Mouse (Mus musculus): ENCODE measurements around the gene Shc4. TPM values are rescaled to one million over a fixed set of nuclear protein-coding genes. Genes with fewer than 3 reads are reported as not detected.

Shc4 gene
- total and polyA plus RNA-seq, 2 experiments from 2014 or later: 0.44 to 4.4 TPM

- ATAC-seq (ENCODE audit: insufficient read depth, low read depth): no peak
- H3K36me3 ChIP-seq (replicated peaks; ENCODE audit: control insufficient read depth, insufficient read depth, low read length): peaks cover 56% of the 10 kb centered on the region
- TF ChIP-seq EP300 (IDR thresholded peaks at IDR 0.05; ENCODE audit: low read depth): no peak
- TF ChIP-seq CTCF (IDR thresholded peaks at IDR 0.05; ENCODE audit: low read depth): peak; percentile 21
- DNase-seq (ENCODE audit: low spot score): no peak
- H3K9ac ChIP-seq (replicated peaks; ENCODE audit: low read depth, low read length): no peak overlapping the region
- H3K4me1 ChIP-seq (ENCODE audit: control insufficient read depth, insufficient read depth): no peaks in the 10 kb centered on the region
- H3K9me3 ChIP-seq (replicated peaks; ENCODE audit: control insufficient read depth, low read length): no peaks in the 10 kb centered on the region
- H3K4me3 ChIP-seq (ENCODE audit: low read depth, low read length): no peak overlapping the region
- no peaks in the 10 kb centered on the region for H3K27me3 ChIP-seq (ENCODE audit: control insufficient read depth, insufficient read depth, low read length)
- no peak overlapping the region for H3K27ac ChIP-seq (ENCODE audit: low read depth)
- H3K4me2 ChIP-seq (ENCODE audit: low read depth, low read length): no peak overlapping the region
- WGBS: 76% methylated on average over 6 of the region's 6 CpGs
Measured at GRCm38 (mm10) chr2:125594072-125594471, 129.9 kb downstream of the Shc4 start.

GRCm38 (mm10) chr2:125591895-125592294 is 132.1 kb downstream of the Shc4 start:
- Histone ChIP-seq H3K4me3 (ENCODE audit: low read depth, low read length) (no peak overlapping the region), H3K4me1 (ENCODE audit: control insufficient read depth, insufficient read depth) (no peaks in the 10 kb centered on the region), H3K4me2 (ENCODE audit: low read depth, low read length) (no peak overlapping the region), H3K27ac (ENCODE audit: low read depth) (no peak overlapping the region), H3K36me3 (replicated peaks; ENCODE audit: control insufficient read depth, insufficient read depth, low read length) (peaks cover 65% of the 10 kb centered on the region), H3K9me3 (replicated peaks; ENCODE audit: control insufficient read depth, low read length) (no peaks in the 10 kb centered on the region), H3K27me3 (ENCODE audit: control insufficient read depth, insufficient read depth, low read length) (no peaks in the 10 kb centered on the region), H3K9ac (replicated peaks; ENCODE audit: low read depth, low read length) (no peak overlapping the region)
- 95% methylated on average over 4 of the region's 4 CpGs for WGBS
- no peak for DNase-seq (ENCODE audit: low spot score)
- TF ChIP-seq EP300 (IDR thresholded peaks at IDR 0.05; ENCODE audit: low read depth) (no peak), CTCF (IDR thresholded peaks at IDR 0.05; ENCODE audit: low read depth) (no peak)
- no peak for ATAC-seq (ENCODE audit: insufficient read depth, low read depth)

- no peak overlapping the region for H3K9ac ChIP-seq (replicated peaks; ENCODE audit: low read depth, low read length)
- H3K4me2 ChIP-seq (ENCODE audit: low read depth, low read length): no peak overlapping the region
- H3K36me3 ChIP-seq (replicated peaks; ENCODE audit: control insufficient read depth, insufficient read depth, low read length): peaks cover 70% of the 10 kb centered on the region
- no peak for DNase-seq (ENCODE audit: low spot score)
- no peak overlapping the region for H3K27ac ChIP-seq (ENCODE audit: low read depth)
- no peak for ATAC-seq (ENCODE audit: insufficient read depth, low read depth)
- WGBS: 90% methylated on average over 12 of the region's 12 CpGs
- H3K27me3 ChIP-seq (ENCODE audit: control insufficient read depth, insufficient read depth, low read length): no peaks in the 10 kb centered on the region
- H3K4me3 ChIP-seq (ENCODE audit: low read depth, low read length): no peak overlapping the region
- TF ChIP-seq EP300 (IDR thresholded peaks at IDR 0.05; ENCODE audit: low read depth) (no peak), CTCF (IDR thresholded peaks at IDR 0.05; ENCODE audit: low read depth) (no peak)
- no peaks in the 10 kb centered on the region for H3K4me1 ChIP-seq (ENCODE audit: control insufficient read depth, insufficient read depth)
- H3K9me3 ChIP-seq (replicated peaks; ENCODE audit: control insufficient read depth, low read length): no peaks in the 10 kb centered on the region
Measured at GRCm38 (mm10) chr2:125589287-125589686, 134.7 kb downstream of the Shc4 start.

GRCm38 (mm10) chr2:125581081-125581480 is 142.9 kb downstream of the Shc4 start:
- H3K4me1 ChIP-seq (ENCODE audit: control insufficient read depth, insufficient read depth): no peaks in the 10 kb centered on the region
- no peak for ATAC-seq (ENCODE audit: insufficient read depth, low read depth)

GRCm38 (mm10) chr2:125577670-125578069 is 146.3 kb downstream of the Shc4 start:
- Histone ChIP-seq H3K36me3 (replicated peaks; ENCODE audit: control insufficient read depth, insufficient read depth, low read length) (peaks cover 69% of the 10 kb centered on the region), H3K4me1 (ENCODE audit: control insufficient read depth, insufficient read depth) (no peaks in the 10 kb centered on the region), H3K27me3 (ENCODE audit: control insufficient read depth, insufficient read depth, low read length) (no peaks in the 10 kb centered on the region), H3K9me3 (replicated peaks; ENCODE audit: control insufficient read depth, low read length) (no peaks in the 10 kb centered on the region), H3K4me2 (ENCODE audit: low read depth, low read length) (no peak overlapping the region), H3K27ac (ENCODE audit: low read depth) (no peak overlapping the region), H3K4me3 (ENCODE audit: low read depth, low read length) (no peak overlapping the region), H3K9ac (replicated peaks; ENCODE audit: low read depth, low read length) (no peak overlapping the region)
- no peak for DNase-seq (ENCODE audit: low spot score)
- no peak for TF ChIP-seq CTCF (IDR thresholded peaks at IDR 0.05; ENCODE audit: low read depth)
- no peak for TF ChIP-seq EP300 (IDR thresholded peaks at IDR 0.05; ENCODE audit: low read depth)
- 61% methylated on average over 4 of the region's 4 CpGs for WGBS
- ATAC-seq (ENCODE audit: insufficient read depth, low read depth): no peak

More at GRCm38 (mm10) chr2:125581081-125581480, 142.9 kb downstream of the Shc4 start:
- Histone ChIP-seq H3K9me3 (replicated peaks; ENCODE audit: control insufficient read depth, low read length) (no peaks in the 10 kb centered on the region), H3K27ac (ENCODE audit: low read depth) (no peak overlapping the region), H3K9ac (replicated peaks; ENCODE audit: low read depth, low read length) (no peak overlapping the region), H3K27me3 (ENCODE audit: control insufficient read depth, insufficient read depth, low read length) (no peaks in the 10 kb centered on the region), H3K36me3 (replicated peaks; ENCODE audit: control insufficient read depth, insufficient read depth, low read length) (peaks cover 75% of the 10 kb centered on the region), H3K4me2 (ENCODE audit: low read depth, low read length) (no peak overlapping the region), H3K4me3 (ENCODE audit: low read depth, low read length) (no peak overlapping the region)
- WGBS: 53% methylated on average over 5 of the region's 5 CpGs
- no peak for DNase-seq (ENCODE audit: low spot score)
- TF ChIP-seq CTCF (IDR thresholded peaks at IDR 0.05; ENCODE audit: low read depth): no peak
- no peak for TF ChIP-seq EP300 (IDR thresholded peaks at IDR 0.05; ENCODE audit: low read depth)

Other genes with a start within 250 kb of the Shc4 start
- not detected in 2 replicates for gene Gm9913, start 219.1 kb downstream of the Shc4 start, total RNA-seq (2014; rRNA removed; ENCODE audit: low replicate concordance)
- gene Gm9913, start 219.1 kb downstream of the Shc4 start, polyA plus RNA-seq (2015; fragmentation: Nextera tagmentation; extraction: Ambion mirVana): 0.42 and 0.51 TPM in 2 replicates
- 101 and 127 TPM in 2 replicates for gene Fbn1, start 216.2 kb downstream of the Shc4 start, total RNA-seq (2014; rRNA removed; ENCODE audit: low replicate concordance)
- gene Fbn1, start 216.2 kb downstream of the Shc4 start, polyA plus RNA-seq (2015; fragmentation: Nextera tagmentation; extraction: Ambion mirVana): 11.7 and 12.7 TPM in 2 replicates
- gene Cep152, start 99.0 kb downstream of the Shc4 start, total RNA-seq (2014; rRNA removed; ENCODE audit: low replicate concordance): 1.5 and 2.2 TPM in 2 replicates
- gene Cep152, start 99.0 kb downstream of the Shc4 start, polyA plus RNA-seq (2015; fragmentation: Nextera tagmentation; extraction: Ambion mirVana): 1.2 and 1.3 TPM in 2 replicates
- gene Eid1, start 51.1 kb downstream of the Shc4 start, total RNA-seq (2014; rRNA removed; ENCODE audit: low replicate concordance): 70.4 and 83.6 TPM in 2 replicates
- 80.7 and 87.4 TPM in 2 replicates for gene Eid1, start 51.1 kb downstream of the Shc4 start, polyA plus RNA-seq (2015; fragmentation: Nextera tagmentation; extraction: Ambion mirVana)
- gene Secisbp2l, start 58.7 kb upstream of the Shc4 start, total RNA-seq (2014; rRNA removed; ENCODE audit: low replicate concordance): 15.6 and 44.3 TPM in 2 replicates
- gene Secisbp2l, start 58.7 kb upstream of the Shc4 start, polyA plus RNA-seq (2015; fragmentation: Nextera tagmentation; extraction: Ambion mirVana): 9.9 and 10.5 TPM in 2 replicates
- 47.1 and 53.4 TPM in 2 replicates for gene Galk2, start 135.0 kb upstream of the Shc4 start, total RNA-seq (2014; rRNA removed; ENCODE audit: low replicate concordance)
- 23.5 and 25.1 TPM in 2 replicates for gene Galk2, start 135.0 kb upstream of the Shc4 start, polyA plus RNA-seq (2015; fragmentation: Nextera tagmentation; extraction: Ambion mirVana)
- 51.1 and 70.7 TPM in 2 replicates for gene Cops2, start 135.0 kb upstream of the Shc4 start, total RNA-seq (2014; rRNA removed; ENCODE audit: low replicate concordance)
- gene Cops2, start 135.0 kb upstream of the Shc4 start, polyA plus RNA-seq (2015; fragmentation: Nextera tagmentation; extraction: Ambion mirVana): 45.8 and 47.9 TPM in 2 replicates

Measured in heart, postnatal 0 days (tissue).